In the genomic region with DNA sequence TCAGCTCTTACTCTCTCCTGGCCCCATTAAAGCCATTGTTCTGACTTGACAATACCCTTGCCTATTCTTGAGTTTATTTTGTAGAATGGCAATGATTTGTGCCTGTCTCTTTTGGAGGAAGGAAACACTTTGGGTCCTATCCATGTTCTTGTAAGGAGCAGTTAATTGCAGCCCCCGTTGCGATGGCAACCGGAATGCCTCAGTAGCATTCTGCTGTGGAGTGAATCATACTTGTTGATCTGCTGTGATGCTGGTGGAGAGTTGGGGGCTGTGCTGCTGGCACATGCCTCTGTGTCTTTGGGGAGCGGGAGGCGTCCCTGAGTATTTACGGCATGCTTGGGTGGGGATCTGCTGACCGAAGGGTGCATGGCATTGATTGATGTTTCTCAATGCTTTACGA, we compare ENCODE assay signal across 16 mouse cellular contexts. TPM values are rescaled to one million over a fixed set of nuclear protein-coding genes. Genes with fewer than 3 reads are reported as not detected.
A peak's percentile ranks its signal among the peaks of the same experiment; 100 is the strongest.
DNase-seq lines count a peak whose midpoint lies in the region; ATAC-seq lines count a peak whose summit lies in the region.
"Had no signal": no experiment of that assay in that cellular context is flagged by ENCODE, and none has a peak within 500 bp of the region (broad histone marks: within the 10 kb centered on the region; RNA-seq: fewer than 3 reads in every experiment).

No protein-coding gene starts in this region.

- H3K9me3 ChIP-seq in hindbrain, embryonic 15.5 days: no peaks in the 10 kb centered on the region
- H3K9me3 ChIP-seq in hindbrain, embryonic 11.5 days (ENCODE audit: control insufficient read depth, low read length): no peaks in the 10 kb centered on the region
- no peaks in the 10 kb centered on the region for H3K9me3 ChIP-seq in heart, embryonic 10.5 days
- H3K9me3 ChIP-seq: embryonic facial prominence, embryonic 12.5 days; midbrain, embryonic 15.5 days had no signal

- H3K27ac ChIP-seq in hindbrain, embryonic 15.5 days (replicated peaks): no peak overlapping the region
- H3K27ac ChIP-seq in hindbrain, embryonic 11.5 days (ENCODE audit: low read depth, low read length): no peak overlapping the region
- H3K27ac ChIP-seq in heart, embryonic 10.5 days: no peak overlapping the region
- H3K27ac ChIP-seq: liver, embryonic 14.5 days; midbrain, embryonic 15.5 days had no signal

- H3K4me2 ChIP-seq in hindbrain, embryonic 15.5 days: no peak overlapping the region
- H3K4me2 ChIP-seq in hindbrain, embryonic 11.5 days (replicated peaks; ENCODE audit: low read depth, low read length): no peak overlapping the region
- H3K4me2 ChIP-seq: embryonic facial prominence, embryonic 12.5 days; midbrain, embryonic 15.5 days had no signal

- no peak overlapping the region for H3K4me3 ChIP-seq in hindbrain, embryonic 15.5 days
- no peak overlapping the region for H3K4me3 ChIP-seq in hindbrain, embryonic 11.5 days (ENCODE audit: low read depth, low read length)
- no peak overlapping the region for H3K4me3 ChIP-seq in heart, embryonic 10.5 days
- H3K4me3 ChIP-seq: embryonic facial prominence, embryonic 12.5 days; midbrain, embryonic 15.5 days had no signal

- H3K9ac ChIP-seq in hindbrain, embryonic 15.5 days: no peak overlapping the region
- no peak overlapping the region for H3K9ac ChIP-seq in hindbrain, embryonic 11.5 days (ENCODE audit: low read depth, low read length)
- H3K9ac ChIP-seq: embryonic facial prominence, embryonic 12.5 days; liver, embryonic 14.5 days; midbrain, embryonic 15.5 days had no signal

- WGBS in hindbrain, embryonic 15.5 days: 57% methylated on average over 8 of the region's 8 CpGs
- WGBS in hindbrain, embryonic 11.5 days: 66% methylated on average over 8 of the region's 8 CpGs
- 79% methylated on average over 8 of the region's 8 CpGs for WGBS in heart, embryonic 10.5 days

- peak; percentile 63; the same call in 1 of the 2 replicates for ATAC-seq in hindbrain, embryonic 15.5 days (ENCODE audit: low FRiP score, low read depth)
- ATAC-seq in hindbrain, embryonic 11.5 days (ENCODE audit: low FRiP score): no peak

- DNase-seq in hindbrain, embryonic 11.5 days (ENCODE audit: low spot score): no peak
- peak; percentile 50 to 65 for DNase-seq in frontal cortex, postnatal 10 days (ENCODE audit: low spot score in 2 of 2)
- DNase-seq in left cerebral cortex, postnatal 14 days (ENCODE audit: low spot score in 2 of 2): peak; percentile 73 to 85
- peak; percentile 66 for DNase-seq in right cerebral cortex, postnatal 25 days
- no peak for DNase-seq in heart, embryonic 10.5 days (ENCODE audit: low spot score)
- no peak for DNase-seq in cerebellum, postnatal 25 days
- DNase-seq in cerebellum, adult 8-10 months: no peak
- DNase-seq: adrenal gland, postnatal 36 days; cerebellum, adult 11 months; kidney, adult 9 months; lung, postnatal 14 days had no signal

- peaks cover 24% of the 10 kb centered on the region for H3K4me1 ChIP-seq in hindbrain, embryonic 15.5 days (replicated peaks)
- H3K4me1 ChIP-seq in hindbrain, embryonic 11.5 days (replicated peaks; ENCODE audit: control insufficient read depth, insufficient read depth, low read length): peaks cover 3% of the 10 kb centered on the region; the same call in 1 of the 2 replicates
- H3K4me1 ChIP-seq in heart, embryonic 10.5 days: peaks cover 8% of the 10 kb centered on the region; the same call in 1 of the 2 replicates

- intact Hi-C loops in left cerebral cortex, postnatal 14 days (cut with DNase I): no loop called here

- H3K36me3 ChIP-seq in hindbrain, embryonic 15.5 days: no peaks in the 10 kb centered on the region
- H3K36me3 ChIP-seq in hindbrain, embryonic 11.5 days (ENCODE audit: control insufficient read depth, insufficient read depth, low read length): no peaks in the 10 kb centered on the region
- no peaks in the 10 kb centered on the region for H3K36me3 ChIP-seq in heart, embryonic 10.5 days
- H3K36me3 ChIP-seq: midbrain, embryonic 15.5 days had no signal

- H3K27me3 ChIP-seq in hindbrain, embryonic 15.5 days: no peaks in the 10 kb centered on the region
- no peaks in the 10 kb centered on the region for H3K27me3 ChIP-seq in hindbrain, embryonic 11.5 days (ENCODE audit: control insufficient read depth, insufficient read depth, low read length)
- peaks cover 54% of the 10 kb centered on the region for H3K27me3 ChIP-seq in heart, embryonic 10.5 days (ENCODE audit: insufficient read depth, poor library complexity, severe bottlenecking)
- H3K27me3 ChIP-seq: embryonic facial prominence, embryonic 12.5 days had no signal

RNA-seq across cellular contexts. Expression of a gene that starts 32.1 kb away (rescaled TPM):
- 28.7 and 29.0 TPM in 2 replicates for polyA plus RNA-seq in hindbrain, embryonic 15.5 days (2015; fragmentation: Nextera tagmentation; extraction: Ambion mirVana)
- 30.7 and 36.5 TPM in 2 replicates for polyA plus RNA-seq in hindbrain, embryonic 11.5 days (2014; fragmentation: Nextera tagmentation; extraction: Ambion mirVana)
- total RNA-seq in left cerebral cortex, postnatal 14 days (2021): 1 to 10 TPM; 9.6 to 9.9 TPM
- polyA plus RNA-seq in heart, embryonic 10.5 days (2016; fragmentation: Nextera tagmentation; extraction: Ambion mirVana): 99.3 and 114 TPM in 2 replicates
- total RNA-seq: neutrophil, adult 5-6 weeks had no signal

Comparison
In these comparisons a context has a peak if more than half of its experiments do, and no peak if none do; other contexts are left out.
1. DNase-seq: peak in frontal cortex, postnatal 10 days (2 of 2), left cerebral cortex, postnatal 14 days (2 of 2) and right cerebral cortex, postnatal 25 days (single experiment); none in hindbrain, embryonic 11.5 days (single experiment), heart, embryonic 10.5 days (single experiment), cerebellum, postnatal 25 days (0 of 2) and cerebellum, adult 8-10 months (single experiment).